Mouse (Mus musculus) cerebellum, postnatal 36 days (tissue): ENCODE data around the gene Ubr2.

Experiments used
- DNase-seq, 2 experiments: peaks; one replicate each; pipeline ENCODE4 v3.0.0; 2021 to 2022; ENCODE audit warnings: mixed read lengths in 2 of 2

The Ubr2 gene

GRCm38 (mm10) chr17:46926192-46926591 is 84.2 kb downstream of the Ubr2 start:
- no peak for DNase-seq

- DNase-seq: no peak
Observed at GRCm38 (mm10) chr17:46920855-46921254, 89.5 kb downstream of the Ubr2 start.

GRCm38 (mm10) chr17:46918951-46919350 is 91.4 kb downstream of the Ubr2 start:
- DNase-seq: no peak

- DNase-seq: no peak
Observed at GRCm38 (mm10) chr17:46915129-46915528, 95.2 kb downstream of the Ubr2 start.

GRCm38 (mm10) chr17:46912331-46912730 is 98.0 kb downstream of the Ubr2 start:
- DNase-seq: no peak

- no peak for DNase-seq
Observed at GRCm38 (mm10) chr17:46910186-46910585, 100.2 kb downstream of the Ubr2 start, which contains the start of gene Prph2. Gene Prph2 (plus strand): TSS chr17:46910459.

GRCm38 (mm10) chr17:46903876-46904490 is 106.4 kb downstream of the Ubr2 start:
- peak; percentile 83 to 89 for DNase-seq

- no peak for DNase-seq
Observed at GRCm38 (mm10) chr17:46900941-46901340, 109.4 kb downstream of the Ubr2 start.

- DNase-seq: no peak
Observed at GRCm38 (mm10) chr17:46897221-46897950, 113.0 kb downstream of the Ubr2 start.

- DNase-seq: no peak
Observed at GRCm38 (mm10) chr17:46895426-46895825, 114.9 kb downstream of the Ubr2 start.

- DNase-seq: peak; percentile 52 to 54
Observed at GRCm38 (mm10) chr17:46890843-46891594, 119.3 kb downstream of the Ubr2 start.

- DNase-seq: peak; percentile 96 to 97
Observed at GRCm38 (mm10) chr17:46890116-46890815, 120.1 kb downstream of the Ubr2 start, which contains the start of gene Tbcc. Gene Tbcc (plus strand): TSS chr17:46890684.

GRCm38 (mm10) chr17:46889450-46890084 is 120.8 kb downstream of the Ubr2 start:
- peak; percentile 86 to 87 for DNase-seq

GRCm38 (mm10) chr17:46888511-46889212 is 121.7 kb downstream of the Ubr2 start:
- DNase-seq: peak; percentile 47 to 56

GRCm38 (mm10) chr17:46885910-46886643 is 124.3 kb downstream of the Ubr2 start:
- DNase-seq: peak; percentile 16 to 28

GRCm38 (mm10) chr17:46885218-46885909 is 125.0 kb downstream of the Ubr2 start:
- no peak for DNase-seq

GRCm38 (mm10) chr17:46884766-46885165 is 125.6 kb downstream of the Ubr2 start:
- no peak for DNase-seq

GRCm38 (mm10) chr17:46883107-46883506 is 127.2 kb downstream of the Ubr2 start:
- DNase-seq: no peak

GRCm38 (mm10) chr17:46881728-46882127 is 128.6 kb downstream of the Ubr2 start:
- no peak for DNase-seq

GRCm38 (mm10) chr17:46880322-46880721 is 130.0 kb downstream of the Ubr2 start:
- DNase-seq: no peak
